Mouse (Mus musculus) embryonic fibroblast, embryonic 13.5 days (primary cell): ENCODE results near the gene Hoxa4. TPM values are rescaled to one million over a fixed set of nuclear protein-coding genes. Genes with fewer than 3 reads are reported as not detected.

Experiments used
- H3K27ac ChIP-seq: 2 replicates; pipeline ENCODE4 v1.5.1; 2012; ENCODE audit warnings: low read length, control low read depth, inconsistent platforms; ENCODE audit not compliant: insufficient read depth
- H3K4me1 ChIP-seq: 2 replicates; pipeline ENCODE4 v1.6.1; 2011; ENCODE audit warnings: low read length; ENCODE audit not compliant: control insufficient read depth, insufficient read depth
- H3K4me3 ChIP-seq: 2 replicates; pipeline ENCODE4 v1.5.1; 2011; ENCODE audit warnings: mild to moderate bottlenecking, control low read depth, low read length; ENCODE audit not compliant: insufficient read depth
- CTCF ChIP-seq: IDR thresholded peaks from 2 replicates; pipeline ENCODE4 v1.5.1; 2011; ENCODE audit warnings: mild to moderate bottlenecking, control low read depth, low read length, moderate library complexity, borderline replicate concordance; ENCODE audit not compliant: insufficient read depth
- POLR2A ChIP-seq: IDR thresholded peaks from 2 replicates; pipeline ENCODE4 v1.6.1; 2011; ENCODE audit warnings: low read depth, mild to moderate bottlenecking, control low read depth, low read length, moderate library complexity
- polyA plus RNA-seq: library from polyadenylated mRNA; stranded (reverse); fragments of >200 nt; gene quantifications from 2 replicates; pipeline ENCODE4 v1.2.4, GENCODE M21; 2011; ENCODE audit warnings: low read depth; ENCODE audit not compliant: missing spikeins, insufficient read length

Hoxa4 gene
- polyA plus RNA-seq, 1 experiment: 3.0 TPM

DNA sequence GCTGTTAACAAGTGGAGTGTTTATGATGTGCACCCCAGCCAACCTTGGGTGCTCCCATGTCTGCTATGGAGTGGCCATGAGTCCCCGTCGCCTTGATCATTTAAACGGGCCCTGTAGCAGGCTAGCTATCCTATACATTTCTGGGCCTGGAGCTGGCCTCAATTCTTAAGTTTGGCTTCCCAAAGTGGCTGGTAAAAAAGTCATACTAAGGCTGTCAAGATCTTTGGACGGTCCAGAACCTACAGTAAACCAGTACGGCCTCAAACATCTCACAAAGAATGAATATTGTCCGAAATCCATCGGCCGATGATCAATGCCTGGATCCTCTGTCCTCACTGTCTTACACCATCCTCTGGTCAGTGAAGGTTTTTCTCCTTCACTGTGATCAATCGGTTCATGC, 43.7 kb upstream of the Hoxa4 start:
- Histone ChIP-seq H3K4me3 (no peak overlapping the region), H3K4me1 (no peaks in the 10 kb centered on the region), H3K27ac (no peak overlapping the region)
- TF ChIP-seq CTCF (no peak), POLR2A (no peak)

DNA sequence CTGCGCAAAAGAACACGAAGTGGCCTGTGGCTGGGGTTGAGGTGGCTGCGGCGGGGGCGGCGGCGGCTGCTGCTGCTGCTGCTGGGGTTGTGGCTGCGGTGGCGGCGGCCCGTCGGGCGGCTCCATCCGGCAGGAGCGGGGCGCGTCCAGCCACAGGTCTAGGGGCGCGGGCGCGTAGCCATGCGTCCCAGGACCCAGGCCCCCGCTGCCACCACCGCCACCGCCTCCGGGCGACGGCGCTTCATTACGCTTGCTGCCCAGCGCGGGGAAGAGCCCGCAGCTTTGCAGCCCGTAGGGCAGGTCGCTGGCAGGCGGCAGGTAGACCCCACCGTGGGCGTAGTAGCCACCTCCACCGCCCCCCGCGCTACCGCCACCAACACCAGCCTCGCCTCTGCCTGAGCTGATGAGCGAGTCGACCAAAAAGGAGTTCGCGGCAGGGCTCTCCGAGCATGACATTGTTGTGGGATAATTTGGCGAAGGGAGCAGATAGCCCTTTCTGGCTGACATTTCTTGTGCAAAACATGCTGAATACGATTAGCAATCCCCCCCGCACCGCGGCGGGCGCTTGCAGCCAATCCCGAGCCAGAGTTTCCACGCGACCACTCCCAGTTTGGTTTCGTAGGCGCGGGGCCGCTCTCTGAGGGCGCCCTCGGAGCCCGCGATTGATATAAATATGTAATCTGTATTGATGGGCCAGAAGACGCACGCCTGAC, 43.0 kb upstream of the Hoxa4 start:
- Histone ChIP-seq H3K27ac (no peak overlapping the region), H3K4me3 (peak overlapping the region; percentile 52)
- TF ChIP-seq CTCF: no peak
- TF ChIP-seq POLR2A: peak; percentile 67

DNA sequence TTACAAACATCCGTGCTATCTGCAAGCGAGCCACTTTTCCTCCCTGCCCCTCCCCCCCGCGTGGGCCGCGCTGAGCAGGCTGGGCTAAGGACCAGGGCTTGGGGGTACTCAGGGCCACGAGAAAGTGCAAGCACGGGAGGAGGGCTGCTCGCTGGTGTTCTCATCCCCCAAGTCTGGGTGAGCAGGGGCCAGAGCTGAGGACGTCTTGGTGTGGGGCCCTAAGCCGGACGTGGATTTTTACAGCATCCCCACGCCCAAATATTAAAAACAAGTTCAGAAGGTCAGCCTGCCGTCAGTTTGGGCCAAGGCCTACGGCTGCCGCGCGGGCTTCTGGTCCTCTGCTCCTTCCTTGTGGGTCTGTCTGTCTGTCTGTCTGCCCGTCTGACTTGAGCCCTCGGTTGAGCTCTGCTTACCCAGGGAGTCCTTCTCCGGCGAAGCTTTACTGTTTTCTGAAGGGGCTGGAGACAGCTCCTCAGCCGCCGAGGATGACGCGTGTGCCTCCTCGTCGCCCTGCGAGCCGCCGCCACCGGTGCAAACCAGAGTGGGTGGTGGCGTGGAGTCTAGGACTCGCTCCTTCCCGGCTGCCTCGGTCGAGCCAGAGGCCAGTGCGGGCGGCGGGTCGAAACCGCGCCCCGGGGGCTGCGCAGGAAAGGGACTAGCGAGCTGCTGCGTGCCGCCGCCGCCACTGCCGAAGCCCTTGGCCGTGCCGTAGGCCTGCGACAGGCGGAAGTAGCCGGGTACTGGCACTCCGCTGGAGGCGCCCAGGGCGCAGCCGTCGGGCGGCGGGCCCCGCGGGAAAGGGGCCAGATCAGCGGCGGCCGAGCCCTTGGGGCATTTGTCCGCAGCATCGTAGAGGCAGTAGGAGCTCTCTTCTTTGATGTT, 42.2 kb upstream of the Hoxa4 start:
- H3K4me3 ChIP-seq: peak overlapping the region; percentile 52
- no peaks in the 10 kb centered on the region for H3K4me1 ChIP-seq
- peak overlapping the region; percentile 38 for H3K27ac ChIP-seq
- 0 out of 2 replicates have a peak, but pooled peaks have one; percentile 11 for TF ChIP-seq POLR2A
- TF ChIP-seq CTCF: no peak

More for the DNA sequence above, 43.0 kb upstream of the Hoxa4 start:
- no peaks in the 10 kb centered on the region for H3K4me1 ChIP-seq

DNA sequence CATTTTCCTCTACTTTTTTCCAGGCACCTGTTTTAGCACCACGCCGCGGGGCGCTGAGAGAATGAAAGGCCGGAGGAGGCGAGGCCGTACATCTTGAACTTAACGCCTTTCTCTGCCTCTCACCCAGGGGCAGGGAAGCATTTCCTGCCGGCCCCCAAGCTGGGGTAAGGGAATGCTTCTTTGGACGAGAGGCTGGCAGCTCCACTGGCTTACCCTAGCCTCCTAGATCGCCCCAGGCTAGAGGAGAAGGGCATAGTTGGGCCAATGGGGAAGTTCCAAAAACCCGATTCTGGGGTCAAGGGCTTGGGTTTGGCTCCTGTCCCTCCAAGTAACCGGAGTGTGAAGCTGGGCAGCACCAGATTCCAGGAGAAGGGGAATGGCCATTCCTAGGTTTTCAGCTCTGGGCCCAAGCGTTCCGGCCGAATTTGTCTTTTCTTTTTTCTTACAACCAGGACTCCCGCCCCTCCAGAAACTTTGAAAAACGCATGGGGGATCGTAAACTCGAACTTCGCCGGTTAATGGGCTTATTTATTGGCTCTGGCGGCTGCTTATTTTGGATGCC, 41.5 kb upstream of the Hoxa4 start:
- Histone ChIP-seq H3K4me1 (no peaks in the 10 kb centered on the region), H3K27ac (peak overlapping the region; percentile 38), H3K4me3 (peak overlapping the region; percentile 52)
- TF ChIP-seq POLR2A (no peak), CTCF (no peak)

DNA sequence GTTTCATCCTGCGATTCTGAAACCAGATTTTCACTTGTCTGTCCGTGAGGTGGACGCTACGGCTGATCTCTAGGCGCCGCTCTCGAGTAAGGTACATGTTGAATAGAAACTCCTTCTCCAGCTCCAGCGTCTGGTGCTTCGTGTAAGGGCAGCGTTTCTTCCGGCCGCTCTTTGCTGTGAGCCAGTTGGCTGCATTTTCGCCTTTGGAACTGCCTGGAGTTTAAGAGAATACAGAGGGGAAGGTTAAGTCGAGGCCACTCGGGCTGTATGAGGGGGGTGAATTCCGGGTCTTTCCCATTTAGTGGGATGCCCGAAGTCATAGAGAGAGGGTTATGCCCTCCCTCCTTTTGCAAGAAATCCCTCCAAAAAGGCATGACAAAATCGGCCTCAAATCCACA, 41.0 kb upstream of the Hoxa4 start:
- Histone ChIP-seq H3K4me1 (no peaks in the 10 kb centered on the region), H3K4me3 (peak overlapping the region; percentile 52), H3K27ac (peak overlapping the region; percentile 38)
- TF ChIP-seq POLR2A (no peak), CTCF (no peak)

DNA sequence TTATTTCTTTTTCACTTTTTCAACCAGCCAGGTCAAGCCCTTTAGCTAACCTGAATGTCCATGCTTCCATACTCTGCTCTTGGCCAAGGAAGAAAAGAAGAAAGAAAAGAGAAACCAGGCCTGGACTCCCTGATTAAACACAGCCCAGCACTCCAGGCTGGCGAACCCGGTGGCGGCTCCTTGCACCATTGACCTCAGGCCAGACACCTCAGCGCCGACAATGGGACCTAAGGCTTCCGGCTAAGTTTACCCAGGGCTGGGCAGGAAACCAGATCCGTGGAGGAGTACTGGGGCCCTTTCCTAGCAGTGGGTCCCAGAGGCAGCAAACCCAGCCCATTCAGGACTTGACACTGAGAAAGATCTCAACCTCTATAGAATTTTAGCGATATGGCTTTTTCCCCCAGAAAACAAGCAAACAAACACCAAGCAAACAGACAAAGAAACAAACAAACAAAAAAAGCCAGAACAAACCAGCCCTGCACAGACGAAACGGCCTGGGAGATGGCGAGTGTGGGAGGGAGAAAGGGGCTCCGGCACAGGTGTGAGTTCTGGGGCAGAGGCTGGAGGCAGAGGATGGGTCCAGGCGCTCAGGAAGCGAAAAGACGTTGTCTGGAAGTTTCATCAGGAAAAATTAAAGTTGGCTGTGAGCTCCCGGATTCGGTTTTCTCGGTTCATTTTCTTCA, 40.5 kb upstream of the Hoxa4 start:
- TF ChIP-seq POLR2A (no peak), CTCF (no peak)
- H3K4me1 ChIP-seq: no peaks in the 10 kb centered on the region
- H3K4me3 ChIP-seq: peak overlapping the region; percentile 52
- H3K27ac ChIP-seq: peak overlapping the region; percentile 38; the same call in 1 of the 2 replicates

DNA sequence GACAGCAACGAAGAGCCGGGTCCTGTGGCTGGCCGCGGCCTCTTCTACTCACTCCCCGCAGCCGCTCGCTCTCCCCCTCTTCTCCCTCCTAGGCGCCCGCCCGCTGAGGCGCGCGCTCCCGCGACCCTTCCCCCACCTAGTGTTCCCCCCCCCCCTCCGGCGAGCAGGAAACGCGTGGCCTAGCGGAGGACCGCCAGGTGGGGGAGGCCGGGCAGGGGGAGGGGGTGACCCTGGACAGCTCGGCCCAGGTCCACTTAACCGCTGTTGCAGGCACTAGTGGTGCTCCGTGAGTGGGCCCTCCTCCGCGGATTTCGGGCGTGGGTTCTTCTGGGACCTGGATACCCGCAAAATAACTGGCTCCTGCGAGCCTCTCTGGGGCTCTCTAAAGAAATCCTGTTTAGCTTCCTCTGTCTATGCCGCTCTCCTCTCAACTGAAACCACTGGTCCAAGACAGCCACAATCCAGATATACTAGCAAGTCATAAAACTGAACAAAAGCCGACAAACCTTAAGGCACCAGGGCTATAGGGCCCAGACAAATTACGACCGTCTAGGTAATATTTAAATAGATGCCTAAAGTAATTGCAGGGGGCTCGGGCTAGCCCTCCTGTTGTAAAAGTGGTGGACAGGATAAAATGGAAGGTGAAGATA, 39.1 kb upstream of the Hoxa4 start, which contains the start of gene Hoxa9:
TSS of gene Hoxa9 (minus strand) at position 574 of the 650 bp plus-strand sequence.
- Histone ChIP-seq H3K4me1 (no peaks in the 10 kb centered on the region), H3K4me3 (peak within 1 kb of the TSS; percentile 52), H3K27ac (peak within 1 kb of the TSS; percentile 55)
- TF ChIP-seq CTCF (no peak), POLR2A (no peak)

DNA sequence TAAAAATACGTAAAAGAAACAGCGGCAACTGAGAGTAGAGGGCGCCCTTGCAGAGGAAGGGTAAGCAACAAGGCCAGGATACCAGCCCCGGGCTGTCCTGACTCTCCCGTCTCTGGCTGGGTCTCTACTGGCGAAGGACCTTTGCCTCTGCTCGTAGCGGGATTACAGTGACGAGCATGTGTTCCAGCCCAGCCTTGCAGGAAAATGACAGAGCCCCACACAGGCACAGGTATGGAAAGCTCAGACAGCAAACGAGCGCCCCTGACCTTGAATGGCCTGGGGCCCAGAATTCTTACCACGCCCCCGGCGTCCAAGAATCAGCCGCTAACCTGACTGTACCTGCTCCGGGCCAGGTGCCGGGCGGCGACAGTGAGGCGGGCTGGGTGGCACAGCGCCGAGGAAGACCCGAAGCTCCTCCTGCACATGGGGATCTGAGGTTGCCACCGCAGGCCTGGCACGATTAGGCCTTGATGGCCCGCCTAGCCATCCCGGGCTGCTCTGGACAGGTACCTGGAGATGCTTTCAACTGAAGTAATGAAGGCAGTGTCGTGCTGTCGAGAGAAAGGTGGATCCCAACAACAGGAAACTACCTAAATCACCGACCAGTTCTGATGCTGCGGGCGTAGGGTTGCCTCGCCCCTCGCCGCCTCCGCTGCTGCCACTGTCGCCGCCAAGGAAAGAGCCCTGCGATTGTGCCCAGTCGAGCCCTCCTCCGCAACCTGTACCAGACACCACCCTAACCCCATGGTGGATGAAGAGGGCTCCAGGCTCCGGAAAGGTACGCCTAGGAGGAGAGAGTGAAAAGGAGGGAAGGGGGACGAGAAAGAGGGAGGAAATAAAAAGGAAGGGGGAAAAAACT, 38.2 kb upstream of the Hoxa4 start:
- TF ChIP-seq CTCF (no peak), POLR2A (no peak)
- H3K27ac ChIP-seq: peak overlapping the region; percentile 30; the same call in 1 of the 2 replicates
- peak overlapping the region; percentile 42 for H3K4me3 ChIP-seq
- no peaks in the 10 kb centered on the region for H3K4me1 ChIP-seq
